Mouse (Mus musculus) layer of hippocampus, adult 9-11 months (tissue): Measurements from ENCODE around the gene Ttc7b.

Experiments
- DNase-seq: peaks from one replicate; pipeline ENCODE4 v3.0.0; 2022

The Ttc7b gene

DNA sequence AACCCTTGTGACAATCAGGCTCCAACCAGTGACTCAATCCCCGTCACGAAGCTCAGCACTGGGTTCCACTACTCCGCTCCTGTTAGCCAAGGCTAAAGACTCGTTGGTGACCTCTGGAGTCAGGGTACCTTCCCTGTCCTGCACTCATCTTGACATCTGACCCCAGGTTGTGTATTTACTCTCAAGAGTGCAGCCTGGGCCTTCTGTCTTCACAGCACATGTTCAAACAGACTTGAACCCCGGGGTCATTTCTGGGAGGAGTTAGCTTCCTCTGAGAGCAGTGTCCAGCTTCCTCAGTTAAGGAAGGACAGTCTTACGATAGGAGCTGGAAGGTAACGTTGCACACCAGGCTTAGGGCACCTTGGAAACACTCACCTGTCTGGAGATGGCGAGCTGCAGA lies 144.8 kb downstream of the Ttc7b start:
- DNase-seq = no peak

DNA sequence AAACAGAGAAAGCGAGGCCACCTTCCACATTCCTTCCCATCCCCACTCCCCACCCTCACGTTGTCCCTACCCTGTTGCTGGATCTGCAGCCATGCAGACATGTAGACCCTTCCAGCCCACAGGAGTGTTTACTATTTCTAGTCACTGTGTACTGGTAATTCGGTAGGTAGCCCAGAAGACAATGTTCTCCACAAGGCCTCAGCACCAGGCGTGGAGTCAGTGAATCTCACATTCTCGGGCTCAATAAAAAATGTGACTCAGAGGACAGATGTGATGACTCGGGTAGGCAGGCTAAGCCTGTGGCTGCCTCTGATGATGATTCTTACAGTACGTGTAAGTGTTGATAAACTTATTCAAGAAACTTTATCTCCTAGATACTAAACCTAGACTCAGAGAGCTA lies 147.8 kb downstream of the Ttc7b start:
- no peak for DNase-seq

DNA sequence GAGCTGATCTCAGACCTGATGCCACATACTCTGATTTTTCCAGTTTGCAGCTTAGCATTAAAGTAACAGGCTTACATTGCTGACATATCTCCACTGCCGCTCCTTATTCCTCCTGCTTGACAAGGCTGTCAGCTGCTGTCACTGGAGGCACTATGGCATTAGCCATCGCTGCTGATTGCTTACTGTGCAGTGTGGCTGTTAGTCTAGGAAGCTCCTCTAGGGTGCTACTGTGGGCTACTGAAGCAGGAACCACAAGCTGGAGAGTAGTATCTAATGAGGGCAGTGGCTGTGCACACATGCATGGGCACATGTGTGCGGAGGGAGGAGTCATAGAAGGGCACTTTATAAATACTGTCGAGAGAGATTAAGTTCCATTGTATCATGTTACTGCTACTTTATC lies 148.6 kb downstream of the Ttc7b start:
- DNase-seq = no peak

DNA sequence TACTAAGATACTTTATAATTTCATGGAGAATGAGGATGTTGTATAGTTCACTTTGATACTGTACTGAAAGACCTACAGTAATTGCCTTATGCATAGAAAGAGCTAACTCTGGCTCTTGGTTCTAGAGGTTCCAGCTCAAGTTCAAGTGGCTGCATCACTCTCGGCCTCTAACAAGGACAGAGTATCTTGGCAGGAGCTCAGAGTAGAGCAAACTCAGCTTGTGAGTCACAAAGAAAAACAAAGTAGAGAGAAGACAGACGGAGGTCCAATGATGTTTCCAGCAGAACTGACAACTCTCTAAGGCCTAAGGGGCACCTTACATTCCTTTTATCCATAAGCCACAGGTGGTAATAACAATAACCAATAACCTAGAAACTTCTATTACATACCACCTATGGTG lies 150.8 kb downstream of the Ttc7b start:
- no peak for DNase-seq

DNA sequence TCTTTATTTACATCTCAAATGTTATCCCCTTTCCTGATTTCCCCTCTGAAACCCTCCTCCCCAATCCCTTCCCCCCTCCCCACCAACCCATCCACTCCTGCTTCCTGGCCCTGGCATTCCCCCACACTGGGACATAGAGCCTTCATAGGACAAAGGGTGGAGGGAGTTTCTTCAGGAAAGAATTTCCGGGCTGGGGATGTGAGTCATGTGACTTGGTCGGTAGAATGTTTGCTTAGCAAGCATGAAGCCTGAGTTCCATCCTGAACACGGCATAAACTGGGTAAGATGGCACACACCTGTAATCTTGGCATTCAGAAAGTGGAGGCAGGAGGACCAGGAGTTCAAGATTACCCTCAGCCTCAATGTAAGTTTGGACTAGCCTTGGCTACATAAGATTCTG lies 151.4 kb downstream of the Ttc7b start:
- DNase-seq = no peak

DNA sequence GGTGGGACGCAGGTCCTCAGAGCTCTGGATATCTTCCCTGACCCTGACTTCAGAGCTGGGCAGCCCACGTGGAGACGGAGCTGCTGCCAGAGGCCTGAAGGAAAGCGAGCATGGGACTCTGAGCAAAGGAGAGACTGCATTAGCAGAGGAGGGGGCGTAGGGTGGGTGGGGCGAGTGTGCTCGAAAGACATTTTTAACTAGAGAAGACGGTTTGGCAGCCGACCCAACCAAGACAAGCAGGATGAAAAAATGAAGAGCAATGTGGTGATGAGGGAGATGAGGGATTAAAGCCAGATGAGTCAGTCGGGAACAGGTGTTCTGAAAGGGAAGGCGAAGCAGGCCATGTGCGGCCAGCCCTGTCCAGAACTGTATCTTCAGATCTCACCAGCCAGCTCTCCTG lies 159.3 kb downstream of the Ttc7b start:
- DNase-seq = peak; percentile 81

DNA sequence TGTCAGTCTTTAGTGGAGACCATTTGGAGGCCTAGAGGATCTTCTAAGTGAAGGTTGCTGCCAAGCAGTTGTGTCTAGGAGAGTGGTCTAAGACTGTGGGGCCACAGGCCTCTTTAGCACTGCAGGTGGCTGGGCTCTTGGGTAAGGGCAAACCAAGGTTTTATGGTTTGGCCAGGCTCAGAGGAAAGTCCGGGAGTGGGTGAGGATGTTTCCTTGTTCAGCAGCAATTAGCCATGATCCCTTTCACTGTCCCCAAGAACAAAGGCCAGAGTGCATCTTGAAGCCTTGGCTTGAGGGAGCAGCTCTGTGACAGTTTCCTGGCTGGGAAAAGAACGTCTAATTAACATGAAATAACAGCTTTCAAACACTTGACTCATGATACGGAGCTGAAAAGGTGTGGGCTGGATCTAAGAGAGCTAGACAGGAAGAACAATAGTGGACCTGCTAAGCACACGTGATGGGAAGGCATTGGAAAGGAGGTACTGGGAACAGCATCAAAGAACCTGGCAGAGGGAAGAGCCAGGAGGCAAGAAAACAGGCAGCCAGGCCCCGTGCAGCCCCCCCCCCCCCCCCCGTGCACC lies 162.5 kb downstream of the Ttc7b start:
- DNase-seq = no peak

DNA sequence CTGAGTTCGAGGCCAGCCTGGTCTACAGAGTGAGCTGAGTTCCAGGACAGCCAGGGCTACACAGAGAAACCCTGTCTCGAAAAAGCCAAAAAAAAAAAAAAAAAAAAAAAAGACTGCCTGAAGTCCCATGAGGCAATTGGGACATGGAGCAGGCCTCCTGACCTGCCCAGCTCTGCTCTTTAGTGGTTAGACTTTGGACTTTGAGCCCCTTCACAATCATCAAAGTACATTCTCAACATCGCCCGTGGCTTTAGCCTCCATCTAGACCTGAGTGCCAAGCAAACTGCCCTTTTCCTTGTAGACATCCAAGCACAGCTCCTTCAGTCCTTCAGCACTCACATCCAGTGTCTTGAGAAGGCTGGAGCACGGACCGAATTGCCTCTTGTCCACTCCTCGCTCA lies 164.2 kb downstream of the Ttc7b start:
- DNase-seq = no peak

DNA sequence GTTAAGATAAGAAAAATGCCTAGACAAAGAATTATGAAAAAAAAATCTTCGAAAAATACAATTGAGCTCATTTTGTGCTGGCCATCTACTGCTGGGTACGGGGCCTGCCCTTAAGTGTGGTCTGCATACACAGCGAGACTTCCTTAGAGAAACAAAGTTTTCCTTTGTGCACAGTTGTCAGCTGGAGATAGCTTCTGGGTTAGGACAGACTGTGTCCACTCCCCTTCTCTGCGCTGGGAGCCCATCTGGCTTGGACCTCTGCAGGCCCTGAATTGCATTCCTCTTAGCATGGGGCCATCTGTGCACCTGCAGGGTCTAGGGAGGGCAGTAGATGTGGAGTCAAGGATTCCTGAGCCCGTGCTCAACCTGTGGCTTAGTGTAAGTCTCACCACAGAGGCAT lies 165.1 kb downstream of the Ttc7b start:
- DNase-seq = no peak

DNA sequence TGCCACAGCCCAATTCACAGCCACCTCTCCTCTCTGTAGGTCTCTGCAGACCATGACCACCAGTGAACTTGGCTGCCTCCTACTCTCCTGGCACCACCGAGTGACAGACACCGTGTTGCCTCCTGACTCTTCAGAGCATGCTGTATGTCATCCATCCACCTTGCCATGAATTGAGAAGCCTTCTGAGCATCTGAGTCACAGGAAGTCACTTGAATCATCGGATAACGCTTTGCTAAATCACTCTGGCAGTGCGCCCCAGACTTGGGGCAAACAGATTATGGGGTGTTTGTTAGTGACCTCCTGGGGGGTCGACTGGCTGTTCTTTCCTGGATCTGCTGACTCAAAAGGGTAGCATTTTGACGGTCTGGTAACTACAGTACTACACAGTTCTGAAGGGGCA lies 166.7 kb downstream of the Ttc7b start:
- DNase-seq = no peak

DNA sequence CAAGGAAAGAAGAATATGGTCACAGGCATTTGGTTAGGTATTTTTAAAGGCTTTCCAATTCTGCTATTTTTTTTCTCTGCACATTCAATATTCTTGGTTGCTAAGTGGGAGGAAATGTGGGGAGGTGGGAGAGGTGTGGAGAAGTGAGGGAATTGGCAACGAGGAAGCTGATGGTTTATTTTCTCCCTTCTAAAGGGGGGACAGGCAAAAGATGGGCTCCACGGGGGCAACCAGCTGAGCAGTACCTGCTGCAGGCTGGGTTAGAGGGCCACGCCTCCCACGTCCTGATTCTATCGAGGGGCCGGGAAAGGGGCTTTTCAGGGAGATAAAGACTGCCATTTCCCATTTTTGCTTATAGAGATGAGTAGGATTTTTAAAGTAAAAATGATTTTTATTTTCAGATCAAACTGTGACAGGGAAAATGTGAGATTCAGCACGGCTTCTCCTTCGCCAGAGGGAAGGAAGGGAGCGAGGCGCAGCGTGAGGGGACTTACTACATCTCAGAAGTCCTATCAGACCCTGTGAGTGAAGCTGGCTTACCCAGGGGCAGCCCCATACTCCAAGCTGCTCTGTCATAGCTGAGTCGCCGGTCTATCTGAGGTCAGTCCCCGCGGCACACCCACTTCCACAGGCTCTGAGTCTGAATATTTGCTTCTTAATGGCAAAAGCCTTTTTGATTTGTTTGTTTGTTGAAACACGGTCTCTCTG lies 167.4 kb downstream of the Ttc7b start:
- no peak for DNase-seq

DNA sequence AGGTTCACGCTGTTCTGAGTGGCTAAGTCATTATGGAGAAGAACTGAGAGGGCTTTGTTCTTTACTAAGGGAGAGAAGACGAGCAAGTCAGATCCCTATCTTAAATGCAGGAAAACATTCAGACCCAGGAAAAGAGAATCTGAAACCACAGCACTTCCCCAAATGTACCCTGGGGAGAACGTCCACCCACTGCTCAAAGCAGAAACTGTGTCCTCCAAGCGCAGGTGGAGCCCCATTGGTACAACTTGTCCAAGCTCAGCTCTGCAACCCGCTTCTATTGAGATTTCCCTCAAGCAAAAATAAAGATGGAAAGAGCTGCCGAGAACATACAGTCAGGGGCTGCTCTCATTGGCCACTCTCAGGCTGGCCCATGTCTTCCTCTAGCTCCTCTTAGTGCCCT lies 168.5 kb downstream of the Ttc7b start:
- no peak for DNase-seq

DNA sequence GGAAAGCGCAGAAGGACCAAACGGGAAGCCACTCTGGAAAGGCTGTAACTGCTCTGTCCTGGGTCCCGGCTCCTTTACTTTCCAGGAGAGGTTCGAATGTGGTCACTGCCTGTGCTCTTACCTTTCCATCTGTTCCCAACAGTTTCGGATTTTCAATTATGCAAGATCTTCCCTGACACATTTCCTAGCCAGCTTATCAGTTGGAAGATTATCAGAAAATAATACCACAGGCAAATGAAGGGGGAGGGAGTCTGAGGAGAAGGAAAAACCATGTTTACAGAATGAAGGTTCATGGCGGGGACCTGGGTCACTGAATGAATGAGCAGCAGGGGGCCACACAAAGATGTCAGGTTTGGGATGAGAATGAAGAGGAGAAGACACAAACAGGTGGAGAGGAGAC lies 177.1 kb downstream of the Ttc7b start:
- no peak for DNase-seq

DNA sequence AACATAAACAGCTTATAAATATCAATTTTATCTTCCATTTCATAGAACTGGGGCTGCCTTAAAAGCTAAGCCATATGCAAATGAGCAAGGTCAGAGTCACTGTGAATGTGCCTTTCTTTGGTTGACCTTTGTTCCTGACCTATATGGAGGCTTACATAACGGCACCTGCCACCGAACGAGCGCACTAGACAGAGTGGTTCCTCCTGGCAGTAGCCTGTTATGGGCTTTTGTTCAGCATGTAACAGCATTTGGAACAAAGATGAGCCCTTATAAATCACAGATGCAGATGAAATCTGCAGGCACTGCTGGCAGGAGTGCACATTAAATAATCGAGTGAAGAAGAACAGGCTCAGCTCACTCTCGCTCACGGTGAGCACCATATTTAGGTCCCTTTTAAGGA lies 179.0 kb downstream of the Ttc7b start:
- peak; percentile 62 for DNase-seq

DNA sequence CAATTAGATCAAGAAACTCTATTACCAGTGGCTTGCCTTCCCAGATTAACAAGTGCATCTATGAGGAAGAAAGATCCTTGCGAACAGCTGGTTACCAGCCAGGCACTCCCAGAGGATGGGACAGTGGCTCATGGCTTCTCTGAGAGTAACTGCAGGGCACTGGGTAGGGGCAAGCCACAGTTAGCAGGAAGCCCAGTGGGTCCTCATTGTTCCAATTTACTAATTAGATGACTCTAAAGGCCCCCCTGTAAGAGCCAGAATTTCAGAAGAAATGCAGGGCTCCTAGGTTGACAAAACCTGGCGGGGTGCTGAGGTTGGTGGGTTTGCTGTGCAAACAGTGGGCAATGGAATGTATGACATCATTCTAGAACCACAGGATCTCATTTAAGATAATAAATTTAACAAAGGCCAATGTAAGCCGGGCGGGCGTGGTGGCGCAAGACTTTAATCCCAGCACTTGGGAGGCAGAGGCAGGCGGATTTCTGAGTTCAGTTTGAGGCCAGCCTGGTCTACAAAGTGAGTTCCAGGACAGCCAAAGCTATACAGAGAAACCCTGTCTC lies 179.6 kb downstream of the Ttc7b start:
- no peak for DNase-seq

DNA sequence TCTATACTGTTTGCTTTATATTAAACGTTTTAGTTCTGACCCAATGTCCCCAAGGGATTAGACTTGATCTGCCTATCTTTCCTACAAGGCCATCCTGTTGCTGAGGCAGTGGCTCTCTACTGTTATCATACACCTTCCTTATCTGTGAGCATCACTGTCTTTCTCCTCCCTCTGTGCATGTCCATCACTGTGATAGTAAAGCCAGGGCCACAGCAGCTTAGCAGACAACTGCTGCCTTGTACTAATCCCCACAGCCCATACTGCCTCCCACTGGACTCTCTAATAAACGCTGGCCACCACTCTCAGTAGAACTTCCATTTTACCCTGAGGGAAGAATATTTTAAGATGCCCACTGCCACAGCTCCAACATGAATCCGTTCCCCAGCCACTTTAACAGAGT lies 182.6 kb downstream of the Ttc7b start:
- no peak for DNase-seq

DNA sequence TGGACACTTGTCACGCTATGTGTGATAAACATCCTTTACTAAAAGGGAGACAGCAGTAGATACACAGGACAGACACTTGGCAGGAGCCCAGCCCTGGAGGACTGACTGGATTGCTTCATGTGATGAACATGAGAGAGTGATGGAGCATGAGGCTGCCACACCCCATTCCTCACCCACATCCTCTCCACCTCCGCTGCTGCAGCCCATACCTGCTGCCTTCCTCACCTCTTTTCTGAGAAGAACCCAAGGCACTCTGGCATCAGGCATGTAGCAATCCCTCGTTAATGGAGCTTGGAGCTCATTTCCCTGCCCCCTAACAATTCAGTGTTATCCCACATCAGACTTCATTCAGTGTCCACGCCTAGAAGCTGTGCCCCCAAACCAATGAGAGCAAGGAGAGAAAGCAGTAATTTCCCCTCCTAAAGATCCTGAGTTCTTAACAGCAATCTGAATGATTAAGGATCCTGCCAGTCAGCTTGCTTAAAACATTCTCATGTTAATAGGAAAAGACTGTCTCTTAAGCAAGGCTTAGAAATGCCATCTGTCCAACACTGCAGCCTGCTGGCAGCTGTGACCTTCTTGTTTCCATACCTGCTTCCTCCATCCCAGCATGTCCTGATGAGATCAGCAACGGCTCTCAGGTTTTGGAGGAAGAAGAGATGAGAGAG lies 183.1 kb downstream of the Ttc7b start:
- DNase-seq = no peak

DNA sequence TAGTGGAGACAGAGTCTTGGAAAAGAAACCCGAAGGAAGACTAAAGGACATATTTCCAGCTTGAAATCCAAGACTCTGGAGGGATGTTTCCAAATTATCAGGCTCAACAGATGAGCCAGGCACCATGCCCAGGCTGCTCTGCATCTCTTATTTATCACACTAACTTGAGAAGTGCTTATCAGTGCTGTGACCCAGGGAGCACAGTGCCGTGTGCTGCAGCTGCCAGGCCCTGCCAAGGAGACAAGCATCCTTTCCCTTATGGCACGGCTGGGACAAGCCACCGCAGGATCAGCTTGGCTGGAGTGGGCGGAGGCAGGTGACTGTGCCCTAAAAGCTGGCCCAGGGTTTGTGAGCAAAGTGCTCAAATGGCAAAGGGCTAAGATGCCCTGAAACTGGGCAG lies 184.4 kb downstream of the Ttc7b start:
- no peak for DNase-seq

DNA sequence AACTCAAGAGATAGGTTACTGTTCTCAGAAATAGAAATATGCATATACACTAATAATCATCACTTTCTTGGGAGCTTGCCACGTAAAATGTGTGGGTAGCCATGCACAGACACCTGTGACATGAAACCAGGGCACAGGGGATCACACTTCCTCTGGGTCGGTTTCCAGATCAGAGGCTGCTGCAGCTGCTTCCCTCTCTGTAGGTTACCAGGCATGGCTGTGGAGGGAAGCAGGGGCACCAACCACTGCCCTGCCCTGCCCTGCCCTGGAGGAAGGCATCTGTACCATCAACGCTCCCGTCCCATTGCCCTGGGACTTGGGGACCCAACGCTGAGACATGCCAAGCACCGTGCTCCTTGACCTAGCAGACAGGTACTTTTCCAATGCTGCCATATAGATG lies 188.8 kb downstream of the Ttc7b start:
- no peak for DNase-seq

DNA sequence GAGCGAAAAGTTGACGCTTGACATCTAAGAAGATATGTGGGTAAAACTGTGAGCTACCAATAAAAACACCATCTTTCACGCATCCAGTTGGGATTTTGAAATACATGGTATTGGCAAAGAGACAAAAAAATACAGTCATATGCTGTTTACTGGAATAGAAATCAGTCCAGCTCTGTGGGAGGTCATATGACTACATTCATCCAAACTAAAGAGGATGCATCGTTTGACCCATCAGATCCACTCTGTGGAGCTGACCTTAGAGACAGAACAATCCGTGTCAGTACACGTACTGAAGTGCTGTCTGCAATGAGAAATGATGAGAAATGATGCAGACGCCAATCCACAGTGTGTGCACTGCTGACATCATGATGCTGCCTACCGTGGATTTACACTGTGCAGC lies 190.4 kb downstream of the Ttc7b start:
- no peak for DNase-seq

DNA sequence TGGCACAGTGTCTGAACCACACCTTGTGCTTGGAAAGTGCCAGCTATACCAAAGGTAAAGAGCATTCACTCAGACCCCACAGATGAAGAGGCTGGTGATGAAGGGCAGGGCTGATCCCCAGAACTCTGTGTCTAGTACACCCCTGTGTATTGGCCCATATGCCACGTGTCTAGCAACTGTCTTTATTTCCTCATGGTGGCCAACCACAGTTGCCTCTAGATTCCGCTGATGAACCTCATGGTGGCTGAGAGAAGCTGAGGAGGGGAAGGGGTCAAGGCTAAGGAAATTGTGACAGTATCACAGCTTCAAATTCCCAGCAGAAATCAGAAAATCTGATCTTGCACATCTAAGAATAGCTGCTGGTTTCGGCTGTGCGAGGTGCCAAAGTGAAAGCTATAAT lies 191.6 kb downstream of the Ttc7b start:
- no peak for DNase-seq

DNA sequence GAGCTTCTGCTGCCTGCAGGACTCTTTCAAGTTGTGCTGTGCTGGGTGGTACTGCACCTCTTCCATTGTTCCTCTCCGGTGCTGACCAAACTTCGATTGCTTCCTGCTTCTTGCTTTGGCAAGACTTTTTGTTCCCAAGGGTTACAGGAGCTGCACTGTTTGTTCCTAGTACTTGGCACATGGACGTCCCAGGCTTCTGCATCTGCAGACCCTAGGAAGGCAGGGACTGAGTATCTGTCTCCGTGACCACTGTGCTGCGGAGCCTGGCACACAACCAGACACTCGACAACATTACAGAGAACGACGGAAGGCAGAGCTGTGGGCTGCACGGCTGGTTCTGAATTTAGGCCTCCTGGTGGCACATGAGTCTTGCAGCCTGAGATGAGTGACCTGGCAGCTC lies 192.1 kb downstream of the Ttc7b start:
- DNase-seq = no peak

DNA sequence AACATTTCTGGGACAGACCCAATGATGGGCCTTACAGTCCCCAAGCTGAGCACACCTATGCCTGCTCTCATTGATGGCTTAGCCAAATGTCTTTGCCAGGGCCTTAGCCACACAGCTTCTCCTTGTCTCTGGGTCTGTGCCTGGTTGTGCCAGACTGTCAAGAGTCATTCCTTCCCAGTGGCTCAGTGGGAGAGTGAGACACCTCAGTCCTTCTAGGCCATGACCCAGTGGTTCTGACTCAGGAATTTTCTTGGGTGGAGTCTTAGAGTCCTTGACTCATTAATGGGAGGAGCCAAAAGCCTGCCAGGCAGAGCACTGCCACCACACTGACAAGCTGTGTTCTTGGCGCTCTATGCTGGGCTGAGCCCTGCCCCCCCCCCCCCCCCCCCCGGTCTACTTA lies 193.9 kb downstream of the Ttc7b start:
- no peak for DNase-seq

DNA sequence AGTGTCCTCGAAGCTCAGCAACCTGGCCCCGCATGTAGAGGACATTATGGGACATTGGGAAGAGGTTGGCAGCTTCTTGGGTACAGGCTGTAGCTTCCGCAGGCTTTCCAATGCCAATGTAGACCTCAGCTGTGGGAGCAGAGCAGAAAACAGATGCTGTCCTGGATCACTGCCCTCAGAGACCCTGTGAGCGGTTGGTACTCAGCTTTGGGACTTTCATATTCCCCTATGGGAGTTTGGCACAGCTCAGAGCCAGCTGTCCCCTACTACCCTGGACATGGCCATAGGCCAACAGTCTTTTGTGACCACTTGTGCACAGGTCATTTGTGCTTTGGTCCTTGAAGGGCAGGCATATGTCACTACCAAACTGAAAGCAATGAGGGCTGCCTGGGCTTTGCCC lies 195.0 kb downstream of the Ttc7b start:
- no peak for DNase-seq
